In genomic region chr7:96951281-96952051, GRCm38 (mm10) we compare ENCODE assay signal across 7 mouse cellular contexts. TPM values are rescaled to one million over a fixed set of nuclear protein-coding genes. Genes with fewer than 3 reads are reported as not detected.
DNase-seq lines count a peak whose midpoint lies in the region; ATAC-seq lines count a peak whose summit lies in the region.

Gene Nars2 (plus strand): TSS chr7:96951505.

- H3K9me3 ChIP-seq in embryonic facial prominence, embryonic 11.5 days (replicated peaks; ENCODE audit: control insufficient read depth, low read length), result no peaks in the 10 kb centered on the region
- H3K9me3 ChIP-seq in limb, embryonic 10.5 days (replicated peaks), result no peaks in the 10 kb centered on the region
- no peaks in the 10 kb centered on the region for H3K9me3 ChIP-seq in midbrain, embryonic 13.5 days

- H3K9ac ChIP-seq in embryonic facial prominence, embryonic 11.5 days (replicated peaks; ENCODE audit: low read length), result peak within 1 kb of the TSS; percentile 79
- peak within 1 kb of the TSS; percentile 87 for H3K9ac ChIP-seq in midbrain, embryonic 13.5 days (replicated peaks)

- no peaks in the 10 kb centered on the region; the same call in 1 of the 2 replicates for H3K4me1 ChIP-seq in embryonic facial prominence, embryonic 11.5 days (ENCODE audit: control insufficient read depth, insufficient read depth, low read length)
- H3K4me1 ChIP-seq in limb, embryonic 10.5 days, result peaks cover 11% of the 10 kb centered on the region
- peaks cover 12% of the 10 kb centered on the region for H3K4me1 ChIP-seq in midbrain, embryonic 13.5 days (replicated peaks)

- under 1% methylated on average over 62 of the region's 62 CpGs for WGBS in embryonic facial prominence, embryonic 11.5 days
- WGBS in limb, embryonic 10.5 days, result under 1% methylated on average over 62 of the region's 62 CpGs
- under 1% methylated on average over 62 of the region's 62 CpGs for WGBS in midbrain, embryonic 13.5 days

- no peaks in the 10 kb centered on the region for H3K36me3 ChIP-seq in embryonic facial prominence, embryonic 11.5 days (replicated peaks; ENCODE audit: control insufficient read depth, insufficient read depth, low read depth, low read length)
- 0 out of 2 replicates have a peak, but pooled peaks cover 6% of the 10 kb centered on the region for H3K36me3 ChIP-seq in limb, embryonic 10.5 days
- H3K36me3 ChIP-seq in midbrain, embryonic 13.5 days, result no peaks in the 10 kb centered on the region

- no peaks in the 10 kb centered on the region for H3K27me3 ChIP-seq in embryonic facial prominence, embryonic 11.5 days (ENCODE audit: control insufficient read depth, insufficient read depth, low read length)
- no peaks in the 10 kb centered on the region for H3K27me3 ChIP-seq in limb, embryonic 10.5 days (ENCODE audit: low read depth, poor library complexity, severe bottlenecking)
- H3K27me3 ChIP-seq in midbrain, embryonic 13.5 days, result no peaks in the 10 kb centered on the region

- peak; percentile 93 for DNase-seq in adrenal gland, postnatal 14 days
- DNase-seq in embryonic facial prominence, embryonic 11.5 days (ENCODE audit: low spot score), result peak; percentile 97
- peak; percentile 91 for DNase-seq in kidney, adult 11 months
- peak; percentile 93 for DNase-seq in limb, embryonic 10.5 days (ENCODE audit: low spot score)
- peak; percentile 89 for DNase-seq in spleen, adult 12 weeks (ENCODE audit: low spot score)

- peak; percentile 100 for ATAC-seq in embryonic facial prominence, embryonic 11.5 days (replicated peaks; ENCODE audit: insufficient number of reproducible peaks, low FRiP score, low TSS enrichment, low read depth)
- ATAC-seq in granulocyte monocyte progenitor cell, adult 5-6 weeks (replicated peaks; ENCODE audit: poor library complexity, severe bottlenecking), result peak; percentile 97
- ATAC-seq in midbrain, embryonic 13.5 days, result peak; percentile 100

- peak within 1 kb of the TSS; percentile 67 for H3K27ac ChIP-seq in embryonic facial prominence, embryonic 11.5 days (replicated peaks; ENCODE audit: low read depth, low read length)
- peak within 1 kb of the TSS; percentile 89 for H3K27ac ChIP-seq in limb, embryonic 10.5 days
- peak within 1 kb of the TSS; percentile 83 for H3K27ac ChIP-seq in midbrain, embryonic 13.5 days

- peak within 1 kb of the TSS; percentile 87 for H3K4me3 ChIP-seq in embryonic facial prominence, embryonic 11.5 days (ENCODE audit: low read depth, low read length)
- peak within 1 kb of the TSS; percentile 98 for H3K4me3 ChIP-seq in limb, embryonic 10.5 days
- H3K4me3 ChIP-seq in midbrain, embryonic 13.5 days (replicated peaks), result peak within 1 kb of the TSS; percentile 93

- peak within 1 kb of the TSS; percentile 76 for H3K4me2 ChIP-seq in embryonic facial prominence, embryonic 11.5 days (ENCODE audit: low read depth, low read length)
- peak within 1 kb of the TSS; percentile 84 for H3K4me2 ChIP-seq in midbrain, embryonic 13.5 days (replicated peaks)

RNA-seq across cellular contexts. Expression of gene Nars2, which starts in this region (rescaled TPM):
- 19.3 and 23.8 TPM in 2 replicates for total RNA-seq in adrenal gland, postnatal 14 days (2021)
- polyA plus RNA-seq in embryonic facial prominence, embryonic 11.5 days (2014; fragmentation: Nextera tagmentation; extraction: Ambion mirVana), result 23.0 and 25.3 TPM in 2 replicates
- total RNA-seq in granulocyte monocyte progenitor cell, adult 5-6 weeks (2014; fragmentation: Nextera tagmentation), result 8.3 and 8.7 TPM in 2 replicates
- total RNA-seq in granulocyte monocyte progenitor cell, adult 5-6 weeks (2017), result 8.8 and 13.4 TPM in 2 replicates
- 23.7 and 23.8 TPM in 2 replicates for polyA plus RNA-seq in limb, embryonic 10.5 days (2016; fragmentation: Nextera tagmentation; extraction: Ambion mirVana)
- 15.6 and 19.0 TPM in 2 replicates for polyA plus RNA-seq in midbrain, embryonic 13.5 days (2015; fragmentation: Nextera tagmentation; extraction: Ambion mirVana)

Comparison
In these comparisons a context has a peak if more than half of its experiments do, and no peak if none do; other contexts are left out.
1. Peak in every context shown above with its lines: DNase-seq, ATAC-seq, H3K4me3 ChIP-seq and H3K27ac ChIP-seq.